Mouse (Mus musculus) hindbrain, embryonic 11.5 days (tissue): Measurements from ENCODE around the gene Cldn34c4. TPM values are rescaled to one million over a fixed set of nuclear protein-coding genes. Genes with fewer than 3 reads are reported as not detected.

Source experiments
- ATAC-seq: fragments of 200-750 bp; cut with Nextera tagmentation; 2 replicates; pipeline ENCODE4 v1.8.0; 2017; ENCODE audit warnings: mild to moderate bottlenecking, moderate TSS enrichment, moderate library complexity; ENCODE audit not compliant: low FRiP score
- DNase-seq: peaks from one replicate; pipeline ENCODE4 v3.0.0-alpha.2; 2015; ENCODE audit warnings: low spot score
- H3K27ac ChIP-seq: fragments of 300-500 bp; sonication (generic); 2 replicates; pipeline ENCODE4 v1.5.1; 2014; ENCODE audit warnings: mild to moderate bottlenecking, low read depth, low read length
- H3K27me3 ChIP-seq: fragments of 300-500 bp; sonication (generic); 2 replicates; pipeline ENCODE4 v1.6.1; 2014; ENCODE audit warnings: mild to moderate bottlenecking, low read length, moderate library complexity, mixed read lengths; ENCODE audit not compliant: control insufficient read depth, insufficient read depth
- H3K36me3 ChIP-seq: fragments of 300-500 bp; sonication (generic); 2 replicates; pipeline ENCODE4 v1.6.1; 2014; ENCODE audit warnings: mild to moderate bottlenecking, low read length, moderate library complexity, mixed read lengths; ENCODE audit not compliant: control insufficient read depth, insufficient read depth
- H3K4me1 ChIP-seq: fragments of 300-500 bp; sonication (generic); replicated peaks from 2 replicates; pipeline ENCODE4 v1.6.1; 2014; ENCODE audit warnings: low read length, mixed read lengths; ENCODE audit not compliant: control insufficient read depth, insufficient read depth
- H3K4me2 ChIP-seq: fragments of 300-500 bp; sonication (generic); replicated peaks from 2 replicates; pipeline ENCODE4 v1.6.1; 2014; ENCODE audit warnings: mild to moderate bottlenecking, low read depth, low read length
- H3K4me3 ChIP-seq: fragments of 300-500 bp; sonication (generic); 2 replicates; pipeline ENCODE4 v1.5.1; 2014; ENCODE audit warnings: low read depth, low read length
- H3K9ac ChIP-seq: fragments of 300-500 bp; sonication (generic); 2 replicates; pipeline ENCODE4 v1.6.1; 2014; ENCODE audit warnings: low read depth, low read length
- H3K9me3 ChIP-seq: fragments of 300-500 bp; sonication (generic); 2 replicates; pipeline ENCODE4 v1.6.1; 2016; ENCODE audit warnings: low read length; ENCODE audit not compliant: control insufficient read depth
- WGBS: fragments of 180-500 bp; shearing (Covaris S2); extraction: QIAGEN DNeasy Blood & Tissue Kit; methylation state at CpG from one replicate; pipeline ENCODE4 v1.1.7; 2014; 5-methylcytosine and 5-hydroxymethylcytosine counted together
- polyA plus RNA-seq: library from polyadenylated mRNA; unstranded; fragments of >200 nt; fragmentation: Nextera tagmentation; extraction: Ambion mirVana; gene quantifications from 2 replicates; pipeline ENCODE4 v1.2.1, GENCODE M21; 2014

Cldn34c4 gene
- not detected in 2 replicates for polyA plus RNA-seq

DNA sequence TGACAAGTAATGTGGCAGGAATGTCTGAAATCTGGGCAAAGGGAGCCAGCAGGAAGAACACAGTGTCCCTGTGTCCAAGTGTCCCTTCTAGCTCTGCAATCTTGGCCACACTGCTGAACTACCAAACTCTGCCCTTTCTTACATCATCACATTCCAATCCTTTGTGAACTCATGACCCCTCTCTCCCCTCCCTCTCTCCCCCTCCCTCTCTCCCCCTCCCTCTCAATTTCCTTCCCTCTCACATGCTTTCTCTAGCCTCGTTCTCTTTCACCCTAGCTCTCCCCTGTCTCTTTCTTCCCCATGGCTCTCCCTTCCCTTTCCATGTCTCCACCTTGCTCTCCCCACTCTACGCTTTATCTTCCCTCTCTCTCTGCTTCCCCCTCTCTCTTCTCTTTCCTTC is at the start of gene Cldn34c4:
Gene Cldn34c4 (minus strand): TSS at position 101 of the 400 bp plus-strand sequence.
- no peaks in the 10 kb centered on the region for H3K4me1 ChIP-seq

DNA sequence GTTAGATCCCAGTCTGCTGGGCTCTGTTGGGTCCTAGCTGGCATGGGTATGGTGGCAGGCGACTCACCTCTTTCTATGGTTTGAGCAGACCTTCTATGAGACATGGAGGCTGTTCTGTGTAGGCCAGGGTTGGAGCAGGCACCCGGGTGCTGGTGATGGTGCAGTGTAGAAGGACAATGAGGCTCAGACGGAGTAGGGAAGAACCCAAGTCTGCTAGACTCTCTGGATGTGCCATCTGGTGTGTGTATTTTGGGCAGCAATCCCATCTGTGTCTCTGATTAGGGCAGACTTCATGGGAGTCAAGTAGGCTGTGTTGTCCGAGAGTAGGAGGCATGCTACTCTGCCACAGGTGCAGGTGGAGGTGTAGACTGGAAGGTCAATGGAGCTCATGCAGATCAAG is 10.7 kb upstream of the Cldn34c4 start:
- 70% methylated on average over 4 of the region's 4 CpGs for WGBS
- DNase-seq (no peak), ATAC-seq (no peak)
- Histone ChIP-seq H3K36me3 (no peaks in the 10 kb centered on the region), H3K4me3 (no peak overlapping the region), H3K4me1 (no peaks in the 10 kb centered on the region), H3K27ac (no peak overlapping the region), H3K4me2 (no peak overlapping the region), H3K9ac (no peak overlapping the region), H3K27me3 (no peaks in the 10 kb centered on the region), H3K9me3 (no peaks in the 10 kb centered on the region)

More for the DNA sequence above, at the start of gene Cldn34c4:
- H3K4me2 ChIP-seq, result no peak within 1 kb of the TSS
- no peak within 1 kb of the TSS for H3K4me3 ChIP-seq
- H3K27me3 ChIP-seq, result no peaks in the 10 kb centered on the region
- no peak for ATAC-seq
- H3K9ac ChIP-seq, result no peak within 1 kb of the TSS
- no peaks in the 10 kb centered on the region for H3K9me3 ChIP-seq
- H3K27ac ChIP-seq, result no peak within 1 kb of the TSS
- DNase-seq, result no peak
- H3K36me3 ChIP-seq, result no peaks in the 10 kb centered on the region
- 68% methylated on average over 2 of the region's 2 CpGs for WGBS
